9 mouse cellular contexts compared by ENCODE assay signal in genomic region chr9:121669348-121669791, GRCm38 (mm10). TPM values are rescaled to one million over a fixed set of nuclear protein-coding genes. Genes with fewer than 3 reads are reported as not detected.
DNase-seq lines count a peak whose midpoint lies in the region; ATAC-seq and TF ChIP-seq lines count a peak whose summit lies in the region.
"Had no signal": no experiment of that assay in that cellular context is flagged by ENCODE, and none has a peak within 500 bp of the region (broad histone marks: within the 10 kb centered on the region; RNA-seq: fewer than 3 reads in every experiment).

No protein-coding gene starts in this region.

- peak overlapping the region; percentile 53 for H3K4me3 ChIP-seq in embryonic facial prominence, embryonic 10.5 days
- H3K4me3 ChIP-seq in lung, embryonic 14.5 days (ENCODE audit: low read depth, low read length), result peak overlapping the region; percentile 24
- H3K4me3 ChIP-seq in neural tube, embryonic 15.5 days (replicated peaks), result peak overlapping the region; percentile 38

- peaks cover 49% of the 10 kb centered on the region for H3K4me1 ChIP-seq in embryonic facial prominence, embryonic 10.5 days
- peaks cover 8% of the 10 kb centered on the region for H3K4me1 ChIP-seq in lung, embryonic 14.5 days (ENCODE audit: insufficient read depth)
- H3K4me1 ChIP-seq in neural tube, embryonic 15.5 days, result peaks cover 23% of the 10 kb centered on the region

- peak; percentile 78; the same call in 1 of the 2 replicates for ATAC-seq in lung, embryonic 14.5 days (ENCODE audit: insufficient read depth)
- peak; percentile 74 for ATAC-seq in neural tube, embryonic 15.5 days (ENCODE audit: low FRiP score)

- no peaks in the 10 kb centered on the region for H3K36me3 ChIP-seq in embryonic facial prominence, embryonic 10.5 days (replicated peaks)
- H3K36me3 ChIP-seq in lung, embryonic 14.5 days (ENCODE audit: insufficient read depth), result no peaks in the 10 kb centered on the region
- H3K36me3 ChIP-seq in neural tube, embryonic 15.5 days, result no peaks in the 10 kb centered on the region

- H3K4me2 ChIP-seq in lung, embryonic 14.5 days, result peak overlapping the region; percentile 58
- H3K4me2 ChIP-seq in neural tube, embryonic 15.5 days, result peak overlapping the region; percentile 68

- peak; percentile 89 for TF ChIP-seq CTCF in lung, embryonic 14.5 days (IDR thresholded peaks at IDR 0.05; ENCODE audit: low read depth)

- peaks cover 50% of the 10 kb centered on the region for H3K27me3 ChIP-seq in embryonic facial prominence, embryonic 10.5 days (replicated peaks; ENCODE audit: low read depth, poor library complexity, severe bottlenecking)
- H3K27me3 ChIP-seq in lung, embryonic 14.5 days (ENCODE audit: insufficient read depth, low read length), result peaks cover 22% of the 10 kb centered on the region
- peaks cover 22% of the 10 kb centered on the region for H3K27me3 ChIP-seq in neural tube, embryonic 15.5 days (replicated peaks)

- peak overlapping the region; percentile 46 for H3K9ac ChIP-seq in lung, embryonic 14.5 days
- peak overlapping the region; percentile 51 for H3K9ac ChIP-seq in neural tube, embryonic 15.5 days (replicated peaks)

- peak overlapping the region; percentile 61; the same call in 1 of the 2 replicates for H3K27ac ChIP-seq in embryonic facial prominence, embryonic 10.5 days (replicated peaks)
- H3K27ac ChIP-seq in lung, embryonic 14.5 days (ENCODE audit: low read depth), result no peak overlapping the region
- H3K27ac ChIP-seq in neural tube, embryonic 15.5 days (replicated peaks), result no peak overlapping the region

- under 1% methylated on average over 28 of the region's 28 CpGs for WGBS in embryonic facial prominence, embryonic 10.5 days
- 1% methylated on average over 28 of the region's 28 CpGs for WGBS in lung, embryonic 14.5 days
- under 1% methylated on average over 28 of the region's 28 CpGs for WGBS in neural tube, embryonic 15.5 days

- H3K9me3 ChIP-seq in embryonic facial prominence, embryonic 10.5 days, result no peaks in the 10 kb centered on the region
- H3K9me3 ChIP-seq in lung, embryonic 14.5 days (ENCODE audit: low read depth, low read length), result no peaks in the 10 kb centered on the region
- no peaks in the 10 kb centered on the region for H3K9me3 ChIP-seq in neural tube, embryonic 15.5 days (replicated peaks)

- peak; percentile 60 to 70 for DNase-seq in layer of hippocampus, postnatal 10 days (ENCODE audit: low spot score in 2 of 2)
- no peak for DNase-seq in layer of hippocampus, adult 9-10 months (ENCODE audit: low spot score)
- peak; percentile 85 for DNase-seq in embryonic facial prominence, embryonic 10.5 days (ENCODE audit: low spot score)
- DNase-seq in heart, adult 9 months (ENCODE audit: low spot score in 2 of 2), result peak; percentile 30 to 42
- peak; percentile 57 for DNase-seq in kidney, adult 18-20 months
- DNase-seq in lung, embryonic 14.5 days, result peak; percentile 86
- peak; percentile 69 to 72 for DNase-seq in thymus, postnatal 10 days (ENCODE audit: low spot score in 2 of 2)

RNA-seq across cellular contexts. Expression of gene Vipr1, which starts 26.9 kb away (rescaled TPM):
- total RNA-seq in layer of hippocampus, postnatal 10 days (2021), result 10 to 100 TPM in 1 of 2 experiments, 1 to 10 TPM in 1; 10.0 to 10.3 TPM
- polyA plus RNA-seq in embryonic facial prominence, embryonic 10.5 days (2016; fragmentation: Nextera tagmentation; extraction: Ambion mirVana), result 0.16 and 0.33 TPM in 2 replicates
- polyA plus RNA-seq in lung, embryonic 14.5 days (2014; fragmentation: Nextera tagmentation; extraction: Ambion mirVana), result 0.47 and 0.54 TPM in 2 replicates
- polyA plus RNA-seq in neural tube, embryonic 15.5 days (2015; fragmentation: Nextera tagmentation; extraction: Ambion mirVana), result 0.38 and 1.1 TPM in 2 replicates
- total RNA-seq: MEL had no signal

RNA-seq across cellular contexts. Expression of gene Lyzl4, which starts 27.5 kb away (rescaled TPM):
- 1 to 10 TPM in 1 of 2 experiments, not detected in 1; 1.1 TPM for total RNA-seq in layer of hippocampus, postnatal 10 days (2021)
- not detected in 2 replicates for polyA plus RNA-seq in embryonic facial prominence, embryonic 10.5 days (2016; fragmentation: Nextera tagmentation; extraction: Ambion mirVana)
- polyA plus RNA-seq in lung, embryonic 14.5 days (2014; fragmentation: Nextera tagmentation; extraction: Ambion mirVana), result not detected in 2 replicates
- 0.77 TPM in 1 of 2 replicates, not detected in the other for polyA plus RNA-seq in neural tube, embryonic 15.5 days (2015; fragmentation: Nextera tagmentation; extraction: Ambion mirVana)
- total RNA-seq: MEL had no signal

RNA-seq across cellular contexts. Expression of gene Sec22c, which starts 35.9 kb away (rescaled TPM):
- total RNA-seq in layer of hippocampus, postnatal 10 days (2021), result 10 to 100 TPM; 30.4 to 33.4 TPM
- 14.9 and 17.8 TPM in 2 replicates for polyA plus RNA-seq in embryonic facial prominence, embryonic 10.5 days (2016; fragmentation: Nextera tagmentation; extraction: Ambion mirVana)
- polyA plus RNA-seq in lung, embryonic 14.5 days (2014; fragmentation: Nextera tagmentation; extraction: Ambion mirVana), result 8.1 and 9.6 TPM in 2 replicates
- 20.0 and 21.3 TPM in 2 replicates for polyA plus RNA-seq in neural tube, embryonic 15.5 days (2015; fragmentation: Nextera tagmentation; extraction: Ambion mirVana)

RNA-seq across cellular contexts. Expression of gene Ss18l2, which starts 40.8 kb away (rescaled TPM):
- total RNA-seq in layer of hippocampus, postnatal 10 days (2021), result 10 to 100 TPM; 80.7 to 87.9 TPM
- 91.0 and 92.4 TPM in 2 replicates for polyA plus RNA-seq in embryonic facial prominence, embryonic 10.5 days (2016; fragmentation: Nextera tagmentation; extraction: Ambion mirVana)
- 105 and 109 TPM in 2 replicates for polyA plus RNA-seq in lung, embryonic 14.5 days (2014; fragmentation: Nextera tagmentation; extraction: Ambion mirVana)
- 182 and 206 TPM in 2 replicates for polyA plus RNA-seq in neural tube, embryonic 15.5 days (2015; fragmentation: Nextera tagmentation; extraction: Ambion mirVana)

RNA-seq across cellular contexts. Expression of gene Nktr, which starts 49.6 kb away (rescaled TPM):
- total RNA-seq in layer of hippocampus, postnatal 10 days (2021), result 100 to 1,000 TPM; 110 to 133 TPM
- polyA plus RNA-seq in embryonic facial prominence, embryonic 10.5 days (2016; fragmentation: Nextera tagmentation; extraction: Ambion mirVana), result 61.2 and 62.9 TPM in 2 replicates
- polyA plus RNA-seq in lung, embryonic 14.5 days (2014; fragmentation: Nextera tagmentation; extraction: Ambion mirVana), result 70.4 and 74.2 TPM in 2 replicates
- polyA plus RNA-seq in neural tube, embryonic 15.5 days (2015; fragmentation: Nextera tagmentation; extraction: Ambion mirVana), result 51.5 and 52.8 TPM in 2 replicates
